Mouse (Mus musculus) cortical plate, adult 2 months (tissue): ENCODE results near the gene Urgcp. TPM values are rescaled to one million over a fixed set of nuclear protein-coding genes. Genes with fewer than 3 reads are reported as not detected.
A peak's percentile ranks its signal among the peaks of the same experiment; 100 is the strongest.
"Not testable (repeated sequence)": the region's sequence is repeated elsewhere in the genome, so short reads cannot be mapped to it uniquely, and the experiment has no call there.

Experiments used
- H3K27ac ChIP-seq: fragments of 200-500 bp; 2 replicates; pipeline ENCODE4 v1.5.1; 2012; ENCODE audit warnings: low read length, control low read depth, inconsistent platforms; ENCODE audit not compliant: insufficient read depth
- H3K4me1 ChIP-seq: fragments of 200-500 bp; 2 replicates; pipeline ENCODE4 v1.6.1; 2011; ENCODE audit warnings: low read length; ENCODE audit not compliant: control insufficient read depth, insufficient read depth
- H3K4me3 ChIP-seq: fragments of 200-500 bp; 2 replicates; pipeline ENCODE4 v1.5.1; 2011; ENCODE audit warnings: mild to moderate bottlenecking, low read length, control low read depth; ENCODE audit not compliant: insufficient read depth
- CTCF ChIP-seq: fragments of 200-500 bp; IDR thresholded peaks from 2 replicates; pipeline ENCODE4 v1.5.1; 2011; ENCODE audit warnings: mild to moderate bottlenecking, control low read depth, low read length; ENCODE audit not compliant: insufficient read depth; ENCODE audit errors: extremely low read depth
- POLR2A ChIP-seq: fragments of 200-500 bp; IDR thresholded peaks from 2 replicates; pipeline ENCODE4 v1.6.1; 2011; ENCODE audit warnings: mild to moderate bottlenecking, low read length, control low read depth; ENCODE audit not compliant: insufficient read depth; ENCODE audit errors: extremely low read depth
- polyA plus RNA-seq: library from polyadenylated mRNA; depleted of rRNA; stranded (reverse); fragments of >200 nt; gene quantifications from 2 replicates; pipeline ENCODE4 v1.2.3, GENCODE M21; 2012; rRNA removed

Gene Urgcp
- 33.0 and 35.1 TPM in 2 replicates for polyA plus RNA-seq

- peak within 1 kb of the TSS; percentile 77 for H3K4me3 ChIP-seq
- H3K27ac ChIP-seq, result peak within 1 kb of the TSS; percentile 99
- no peak for TF ChIP-seq CTCF
- TF ChIP-seq POLR2A, result peak; percentile 68
- no peaks in the 10 kb centered on the region; the same call in none of the 2 replicates for H3K4me1 ChIP-seq
Measured at GRCm38 (mm10) chr11:5761820-5762632, at the start of gene Urgcp. TSS of gene Urgcp (minus strand) at chr11:5762376.

- H3K4me3 ChIP-seq, H3K4me1 ChIP-seq, H3K27ac ChIP-seq: not testable (repeated sequence)
Measured at GRCm38 (mm10) chr11:5809487-5809886, 47.3 kb upstream of the Urgcp start.

DNA sequence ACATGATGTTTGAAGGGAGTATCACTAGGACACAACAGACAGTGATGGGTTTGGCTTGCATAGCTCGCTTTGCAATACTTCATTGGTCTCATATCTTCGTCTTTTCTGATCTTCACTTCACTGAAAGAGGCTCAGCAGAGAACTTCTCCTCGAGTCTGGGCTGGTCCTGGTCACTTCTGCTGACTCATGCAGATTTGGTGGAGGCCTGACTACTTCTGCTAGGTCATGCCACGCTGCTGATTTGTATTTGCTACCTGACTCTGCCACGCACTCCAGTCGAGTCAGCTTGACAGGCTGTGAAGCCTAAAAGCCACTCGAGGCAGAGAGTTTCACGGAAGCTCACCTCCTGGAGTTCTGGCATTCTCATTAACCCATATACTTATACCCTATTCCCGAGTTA is 45.8 kb upstream of the Urgcp start:
- Histone ChIP-seq H3K4me3 (no peak overlapping the region), H3K27ac (no peak overlapping the region), H3K4me1 (no peaks in the 10 kb centered on the region)
- TF ChIP-seq CTCF, result no peak

DNA sequence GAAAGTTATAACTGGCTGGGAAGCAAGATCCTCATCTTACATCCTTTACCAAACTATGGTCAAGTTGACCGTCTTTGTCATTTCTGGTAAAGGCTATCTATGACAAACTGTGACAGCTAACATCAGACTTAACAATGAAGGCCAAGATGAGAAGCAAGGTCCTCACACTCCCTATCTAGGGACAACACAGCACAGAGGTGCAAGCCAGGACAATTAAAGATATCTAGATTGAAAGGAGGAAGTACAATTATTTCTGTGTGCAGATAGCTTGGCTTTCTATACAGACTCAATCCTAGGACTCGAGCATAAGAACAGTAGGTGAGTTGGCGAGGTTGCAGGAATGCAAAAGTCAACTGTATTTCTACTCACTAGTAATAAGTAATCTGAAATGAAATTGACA is 43.5 kb upstream of the Urgcp start:
- Histone ChIP-seq H3K4me3 (no peak overlapping the region), H3K27ac (no peak overlapping the region), H3K4me1 (no peaks in the 10 kb centered on the region; the same call in 1 of the 2 replicates)
- no peak for TF ChIP-seq POLR2A
- no peak for TF ChIP-seq CTCF

- TF ChIP-seq POLR2A, result no peak
- no peak for TF ChIP-seq CTCF
- Histone ChIP-seq H3K27ac (no peak overlapping the region), H3K4me3 (no peak overlapping the region), H3K4me1 (no peaks in the 10 kb centered on the region; the same call in 1 of the 2 replicates)
Measured at GRCm38 (mm10) chr11:5804174-5804573, 42.0 kb upstream of the Urgcp start.

GRCm38 (mm10) chr11:5803551-5803981 is 41.4 kb upstream of the Urgcp start, which contains the start of gene Pgam2:
TSS of gene Pgam2 (minus strand) at chr11:5803733.
- Histone ChIP-seq H3K4me1 (no peaks in the 10 kb centered on the region; the same call in 1 of the 2 replicates), H3K4me3 (no peak within 1 kb of the TSS), H3K27ac (no peak within 1 kb of the TSS)
- TF ChIP-seq CTCF (no peak), POLR2A (no peak)

- Histone ChIP-seq H3K4me1 (no peaks in the 10 kb centered on the region; the same call in 1 of the 2 replicates), H3K27ac (no peak overlapping the region)
- TF ChIP-seq POLR2A, result no peak
- no peak for TF ChIP-seq CTCF
Measured at GRCm38 (mm10) chr11:5802457-5803217, 40.5 kb upstream of the Urgcp start.

DNA sequence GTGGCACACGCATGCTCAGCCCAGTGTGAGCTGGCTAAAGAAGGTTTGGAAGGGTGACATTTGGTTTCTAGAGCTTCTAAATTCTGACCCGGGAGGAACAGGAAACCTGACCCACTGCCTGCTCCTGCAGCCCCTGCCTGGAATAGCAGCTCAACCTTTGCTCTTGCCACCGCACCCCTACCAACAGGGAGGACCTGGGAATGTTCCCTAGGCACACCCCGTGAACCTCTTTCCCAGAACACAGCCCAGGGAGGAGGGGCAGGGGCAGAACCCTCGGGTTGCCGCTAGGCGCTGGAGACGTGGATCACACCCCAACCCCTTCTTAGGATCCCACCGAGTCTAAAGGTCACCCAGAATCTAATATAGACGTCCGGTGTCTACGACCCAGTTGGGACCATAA is 39.8 kb upstream of the Urgcp start:
- H3K27ac ChIP-seq, result no peak overlapping the region
- H3K4me1 ChIP-seq, result no peaks in the 10 kb centered on the region; the same call in 1 of the 2 replicates
- H3K4me3 ChIP-seq, result no peak overlapping the region
- TF ChIP-seq CTCF (no peak), POLR2A (no peak)

More at GRCm38 (mm10) chr11:5802457-5803217, 40.5 kb upstream of the Urgcp start:
- H3K4me3 ChIP-seq, result no peak overlapping the region

DNA sequence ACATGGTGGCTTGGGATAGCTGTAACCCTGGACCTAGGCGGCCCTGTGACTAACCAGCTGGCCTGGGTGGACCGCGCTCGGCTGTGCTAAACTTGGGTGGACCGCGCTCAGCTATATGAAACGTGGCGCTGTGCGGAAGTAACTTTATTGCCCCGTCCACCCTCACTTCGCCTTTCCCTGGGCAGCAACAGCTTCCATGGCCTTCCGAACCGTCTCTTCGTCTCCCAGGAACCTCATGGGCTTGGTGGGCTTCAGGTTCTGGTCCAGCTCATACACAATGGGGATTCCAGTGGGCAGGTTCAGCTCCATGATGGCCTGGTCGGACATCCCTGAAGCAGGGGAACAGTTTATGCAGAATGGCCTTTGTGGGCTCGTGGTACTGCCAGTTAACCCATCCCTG is 39.3 kb upstream of the Urgcp start:
- Histone ChIP-seq H3K27ac (no peak overlapping the region), H3K4me3 (no peak overlapping the region), H3K4me1 (no peaks in the 10 kb centered on the region; the same call in 1 of the 2 replicates)
- no peak for TF ChIP-seq POLR2A
- TF ChIP-seq CTCF, result no peak
